Mouse (Mus musculus): ENCODE data around the gene Mup10.
"Not testable (repeated sequence)": the region's sequence is repeated elsewhere in the genome, so short reads cannot be mapped to it uniquely, and the experiment has no call there.

Mup10 gene

DNA sequence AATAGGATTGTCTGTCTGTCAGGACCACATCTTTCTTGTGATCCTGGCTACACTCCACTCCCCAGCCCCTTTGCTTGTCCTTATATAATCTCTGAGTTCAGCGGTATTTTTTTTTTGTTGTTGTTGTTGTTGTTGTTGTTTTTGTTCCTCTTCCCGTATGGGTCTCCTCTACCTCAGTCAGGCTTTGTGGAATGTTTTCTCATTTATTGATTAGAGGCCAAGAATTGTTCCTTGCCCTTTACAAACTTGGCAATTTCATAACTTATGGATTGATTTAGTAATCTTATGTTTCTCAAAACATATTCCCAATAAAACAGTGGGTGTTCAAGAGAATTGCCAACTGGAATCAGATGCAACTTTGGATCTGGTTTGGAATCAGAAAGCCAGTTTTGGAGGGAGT, at the start of gene Mup10:
Gene Mup10, minus strand, starts transcription at position 101 of the 400 bp plus-strand sequence.
- DNase-seq (ENCODE audit: low read depth, low spot score): not testable (repeated sequence)

Measured in mesoderm, embryonic 11.5 days (tissue).